Mouse (Mus musculus): ENCODE data around the gene Pla2g15.

GRCm38 (mm10) chr8:106186394-106186793 lies 36.2 kb downstream of the Pla2g15 start:
- TF ChIP-seq CTCF (IDR thresholded peaks at IDR 0.05; ENCODE audit: borderline replicate concordance, extremely low read depth, insufficient read depth, insufficient read length): no peak
- TF ChIP-seq POLR2A (IDR thresholded peaks at IDR 0.05; ENCODE audit: borderline replicate concordance, extremely low read depth, insufficient read depth, insufficient read length, poor library complexity, severe bottlenecking): no peak
